Mouse (Mus musculus): ENCODE measurements around the gene Exosc2. TPM values are rescaled to one million over a fixed set of nuclear protein-coding genes. Genes with fewer than 3 reads are reported as not detected.
"Not testable (repeated sequence)": the region's sequence is repeated elsewhere in the genome, so short reads cannot be mapped to it uniquely, and the experiment has no call there.

Gene Exosc2
- polyA plus RNA-seq, 2 experiments = 25.3 to 27.2 TPM

- WGBS (ENCODE audit: insufficient replicate concordance) = 72% methylated on average over 6 of the region's 6 CpGs
- TF ChIP-seq EP300 (IDR thresholded peaks at IDR 0.05; ENCODE audit: low read depth) = no peak
- no peak for TF ChIP-seq CTCF (IDR thresholded peaks at IDR 0.05; ENCODE audit: low read depth)
- Histone ChIP-seq H3K4me2 (ENCODE audit: low read depth) (no peak overlapping the region), H3K4me1 (replicated peaks; ENCODE audit: control insufficient read depth in 2 of 2, insufficient read depth in 2 of 2, low read length in 1 of 2) (no peaks in the 10 kb centered on the region), H3K27me3 (ENCODE audit: control insufficient read depth, insufficient read depth, low read length) (no peaks in the 10 kb centered on the region), H3K4me3 (ENCODE audit: insufficient read depth in 1 of 2, low read depth in 2 of 2, low read length in 2 of 2) (no peak overlapping the region), H3K9ac (replicated peaks) (no peak overlapping the region), H3K9me3 (ENCODE audit: control insufficient read depth, low read length) (no peaks in the 10 kb centered on the region), H3K36me3 (replicated peaks; ENCODE audit: control insufficient read depth, insufficient read depth, low read depth) (peaks cover 52% of the 10 kb centered on the region), H3K27ac (no peak overlapping the region)
- ATAC-seq (ENCODE audit: insufficient read depth) (no peak), DNase-seq (ENCODE audit: low read depth in 3 of 3, low spot score in 3 of 3) (no peak)
Observed at GRCm38 (mm10) chr2:31678641-31679040, 8.1 kb downstream of the Exosc2 start.

GRCm38 (mm10) chr2:31681051-31681707 lies 10.7 kb downstream of the Exosc2 start:
- peak; percentile 27; the same call in 1 of the 2 replicates for TF ChIP-seq CTCF (IDR thresholded peaks at IDR 0.05; ENCODE audit: low read depth)
- not testable (repeated sequence) for H3K4me2 ChIP-seq (ENCODE audit: low read depth); H3K4me1 ChIP-seq (replicated peaks; ENCODE audit: control insufficient read depth in 2 of 2, insufficient read depth in 2 of 2, low read length in 1 of 2); DNase-seq (ENCODE audit: low read depth in 3 of 3, low spot score in 3 of 3); H3K9me3 ChIP-seq (ENCODE audit: control insufficient read depth, low read length); H3K27me3 ChIP-seq (ENCODE audit: control insufficient read depth, insufficient read depth, low read length); ATAC-seq (ENCODE audit: insufficient read depth); H3K27ac ChIP-seq; H3K4me3 ChIP-seq (ENCODE audit: insufficient read depth in 1 of 2, low read depth in 2 of 2, low read length in 2 of 2); H3K9ac ChIP-seq (replicated peaks)
- 67% methylated on average over 15 of the region's 15 CpGs for WGBS (ENCODE audit: insufficient replicate concordance)
- H3K36me3 ChIP-seq (replicated peaks; ENCODE audit: control insufficient read depth, insufficient read depth, low read depth) = peaks cover 31% of the 10 kb centered on the region

- Histone ChIP-seq H3K9me3 (ENCODE audit: control insufficient read depth, low read length) (no peaks in the 10 kb centered on the region), H3K27me3 (ENCODE audit: control insufficient read depth, insufficient read depth, low read length) (no peaks in the 10 kb centered on the region), H3K36me3 (replicated peaks; ENCODE audit: control insufficient read depth, insufficient read depth, low read depth) (peaks cover 25% of the 10 kb centered on the region), H3K9ac (replicated peaks) (no peak overlapping the region), H3K27ac (no peak overlapping the region), H3K4me1 (replicated peaks; ENCODE audit: control insufficient read depth in 2 of 2, insufficient read depth in 2 of 2, low read length in 1 of 2) (no peaks in the 10 kb centered on the region), H3K4me3 (ENCODE audit: insufficient read depth in 1 of 2, low read depth in 2 of 2, low read length in 2 of 2) (no peak overlapping the region), H3K4me2 (ENCODE audit: low read depth) (no peak overlapping the region)
- ATAC-seq (ENCODE audit: insufficient read depth) = no peak
- TF ChIP-seq EP300 (IDR thresholded peaks at IDR 0.05; ENCODE audit: low read depth) = no peak
- TF ChIP-seq CTCF (IDR thresholded peaks at IDR 0.05; ENCODE audit: low read depth) = no peak
- WGBS (ENCODE audit: insufficient replicate concordance) = 72% methylated on average over 6 of the region's 6 CpGs
- no peak for DNase-seq (ENCODE audit: low read depth in 3 of 3, low spot score in 3 of 3)
Observed at GRCm38 (mm10) chr2:31681731-31682235, 11.3 kb downstream of the Exosc2 start.

- peak in 2 of 3 experiments; percentile 34 to 41 for DNase-seq (ENCODE audit: low read depth in 3 of 3, low spot score in 3 of 3)
- no peak for ATAC-seq (ENCODE audit: insufficient read depth)
Observed at GRCm38 (mm10) chr2:31683666-31684065, 13.2 kb downstream of the Exosc2 start.

DNA sequence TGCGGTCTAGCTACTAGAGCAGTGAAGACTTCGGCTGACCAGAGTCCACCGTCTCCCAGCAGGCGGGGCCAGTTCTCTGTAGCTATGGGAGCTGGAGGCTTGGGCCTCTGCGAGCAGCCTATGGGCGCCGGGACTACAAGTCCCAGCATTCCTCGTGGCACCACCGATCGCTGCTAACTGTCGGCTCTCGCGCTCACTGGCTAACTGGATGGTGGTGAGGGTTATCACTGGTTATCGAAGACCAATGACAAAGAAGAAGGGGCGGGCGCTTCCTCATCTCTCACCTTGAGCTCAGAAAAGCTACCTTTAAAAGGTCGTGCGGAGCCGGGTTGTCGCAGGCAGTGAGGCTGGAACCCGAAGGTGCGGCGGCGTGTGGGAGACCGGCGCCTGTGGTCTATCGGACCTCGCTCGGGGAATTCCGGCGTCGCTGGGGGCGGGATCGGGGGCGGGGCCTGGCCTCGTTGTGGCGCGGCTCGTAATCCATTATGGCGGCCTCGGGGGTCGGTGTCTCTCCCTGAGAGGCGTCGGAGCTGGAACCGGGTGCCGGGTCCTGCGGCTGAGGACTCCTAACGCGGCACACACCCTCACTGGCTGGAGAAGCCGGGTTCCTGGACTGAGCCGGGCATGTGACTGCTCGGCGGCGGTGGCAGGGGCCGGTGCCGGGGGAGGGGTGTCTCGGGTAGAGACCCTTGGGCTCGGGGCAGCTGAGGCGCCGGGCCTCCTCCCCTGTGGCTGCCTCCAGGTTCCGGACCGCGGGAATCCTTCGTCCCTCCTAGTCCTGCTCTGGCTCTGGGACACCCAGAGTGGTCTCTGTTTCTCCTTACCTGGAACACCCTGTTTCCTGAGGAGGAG lies 17.8 kb downstream of the Exosc2 start, which contains the start of gene Abl1:
TSS of gene Abl1 (plus strand) at position 303 of the 852 bp plus-strand sequence.
- Histone ChIP-seq H3K27ac (peak within 1 kb of the TSS; percentile 72), H3K9me3 (ENCODE audit: control insufficient read depth, low read length) (no peaks in the 10 kb centered on the region), H3K9ac (replicated peaks) (peak within 1 kb of the TSS; percentile 91), H3K36me3 (replicated peaks; ENCODE audit: control insufficient read depth, insufficient read depth, low read depth) (no peaks in the 10 kb centered on the region), H3K27me3 (ENCODE audit: control insufficient read depth, insufficient read depth, low read length) (no peaks in the 10 kb centered on the region), H3K4me3 (ENCODE audit: insufficient read depth in 1 of 2, low read depth in 2 of 2, low read length in 2 of 2) (peak within 1 kb of the TSS; percentile 87 to 88), H3K4me2 (ENCODE audit: low read depth) (peak within 1 kb of the TSS; percentile 86), H3K4me1 (replicated peaks; ENCODE audit: control insufficient read depth in 2 of 2, insufficient read depth in 2 of 2, low read length in 1 of 2) (peaks cover 10 to 21% of the 10 kb centered on the region in 2 experiments)
- DNase-seq (ENCODE audit: low read depth in 3 of 3, low spot score in 3 of 3) (peak; percentile 95 to 97 (median 96)), ATAC-seq (ENCODE audit: insufficient read depth) (peak; percentile 100)
- WGBS (ENCODE audit: insufficient replicate concordance) = under 1% methylated on average over 64 of the region's 64 CpGs
- peak; percentile 56 for TF ChIP-seq CTCF (IDR thresholded peaks at IDR 0.05; ENCODE audit: low read depth)
- TF ChIP-seq EP300 (IDR thresholded peaks at IDR 0.05; ENCODE audit: low read depth) = no peak

More at GRCm38 (mm10) chr2:31683666-31684065, 13.2 kb downstream of the Exosc2 start:
- WGBS (ENCODE audit: insufficient replicate concordance) = 18% methylated on average over 2 of the region's 2 CpGs
- Histone ChIP-seq H3K9ac (replicated peaks) (no peak overlapping the region), H3K9me3 (ENCODE audit: control insufficient read depth, low read length) (no peaks in the 10 kb centered on the region), H3K27me3 (ENCODE audit: control insufficient read depth, insufficient read depth, low read length) (no peaks in the 10 kb centered on the region), H3K4me1 (replicated peaks; ENCODE audit: control insufficient read depth in 2 of 2, insufficient read depth in 2 of 2, low read length in 1 of 2) (peaks cover 3 to 7% of the 10 kb centered on the region in 2 experiments; a peak in 3 of 4 replicates), H3K4me3 (ENCODE audit: insufficient read depth in 1 of 2, low read depth in 2 of 2, low read length in 2 of 2) (no peak overlapping the region), H3K27ac (no peak overlapping the region), H3K36me3 (replicated peaks; ENCODE audit: control insufficient read depth, insufficient read depth, low read depth) (peaks cover 13% of the 10 kb centered on the region), H3K4me2 (ENCODE audit: low read depth) (no peak overlapping the region)
- TF ChIP-seq CTCF (IDR thresholded peaks at IDR 0.05; ENCODE audit: low read depth) (peak; percentile 75), EP300 (IDR thresholded peaks at IDR 0.05; ENCODE audit: low read depth) (no peak)

Measured in liver, embryonic 14.5 days (tissue).